Mouse (Mus musculus): Measurements from ENCODE around the gene Cdk5r1. TPM values are rescaled to one million over a fixed set of nuclear protein-coding genes. Genes with fewer than 3 reads are reported as not detected.

Cdk5r1 gene
- polyA plus RNA-seq, 1 experiment = 0.84 TPM

GRCm38 (mm10) chr11:80481409-80482050 lies 4.7 kb downstream of the Cdk5r1 start:
- peaks cover 19% of the 10 kb centered on the region for H3K36me3 ChIP-seq (replicated peaks; ENCODE audit: low read length)

DNA sequence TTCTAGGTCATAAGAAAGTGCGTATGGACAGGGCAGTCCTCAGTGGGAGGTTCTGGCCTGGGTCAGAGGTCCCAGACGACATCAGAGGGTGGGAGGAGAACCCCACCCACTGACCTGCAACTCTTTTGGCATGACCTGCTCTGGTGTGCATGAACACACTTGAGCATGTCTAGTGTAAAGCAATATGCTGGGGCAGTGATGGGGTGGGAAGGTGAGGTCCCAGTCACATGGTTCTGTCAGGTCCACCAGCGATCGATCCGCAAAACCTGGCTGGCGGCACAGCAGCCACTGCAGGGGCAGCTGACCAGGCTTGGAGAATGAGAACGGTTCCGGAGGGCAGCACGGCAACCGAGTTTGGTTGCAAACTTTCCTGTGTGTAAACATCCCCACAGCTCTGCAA lies 5.5 kb downstream of the Cdk5r1 start:
- Histone ChIP-seq H3K4me3 (replicated peaks) (no peak overlapping the region), H3K9me3 (no peaks in the 10 kb centered on the region), H3K36me3 (replicated peaks; ENCODE audit: low read length) (peaks cover 19% of the 10 kb centered on the region), H3K4me1 (peaks cover 35% of the 10 kb centered on the region), H3K27me3 (replicated peaks) (peaks cover 72% of the 10 kb centered on the region)
- TF ChIP-seq FLI1 (IDR thresholded peaks at IDR 0.05; ENCODE audit: low read length) = no peak
- no peak for TF ChIP-seq GATA1 (IDR thresholded peaks at IDR 0.05; ENCODE audit: borderline replicate concordance, low read length)

More at GRCm38 (mm10) chr11:80481409-80482050, 4.7 kb downstream of the Cdk5r1 start:
- Histone ChIP-seq H3K4me3 (replicated peaks) (no peak overlapping the region), H3K27me3 (replicated peaks) (peaks cover 69% of the 10 kb centered on the region), H3K4me1 (peaks cover 32% of the 10 kb centered on the region), H3K9me3 (no peaks in the 10 kb centered on the region)
- no peak for TF ChIP-seq FLI1 (IDR thresholded peaks at IDR 0.05; ENCODE audit: low read length)
- TF ChIP-seq GATA1 (IDR thresholded peaks at IDR 0.05; ENCODE audit: borderline replicate concordance, low read length) = no peak

GRCm38 (mm10) chr11:80482921-80483320 lies 6.1 kb downstream of the Cdk5r1 start:
- Histone ChIP-seq H3K36me3 (replicated peaks; ENCODE audit: low read length) (peaks cover 16% of the 10 kb centered on the region), H3K9me3 (no peaks in the 10 kb centered on the region), H3K4me1 (peaks cover 34% of the 10 kb centered on the region), H3K4me3 (replicated peaks) (peak overlapping the region; percentile 42), H3K27me3 (replicated peaks) (peaks cover 72% of the 10 kb centered on the region)
- TF ChIP-seq GATA1 (IDR thresholded peaks at IDR 0.05; ENCODE audit: borderline replicate concordance, low read length) (no peak), FLI1 (IDR thresholded peaks at IDR 0.05; ENCODE audit: low read length) (no peak)

DNA sequence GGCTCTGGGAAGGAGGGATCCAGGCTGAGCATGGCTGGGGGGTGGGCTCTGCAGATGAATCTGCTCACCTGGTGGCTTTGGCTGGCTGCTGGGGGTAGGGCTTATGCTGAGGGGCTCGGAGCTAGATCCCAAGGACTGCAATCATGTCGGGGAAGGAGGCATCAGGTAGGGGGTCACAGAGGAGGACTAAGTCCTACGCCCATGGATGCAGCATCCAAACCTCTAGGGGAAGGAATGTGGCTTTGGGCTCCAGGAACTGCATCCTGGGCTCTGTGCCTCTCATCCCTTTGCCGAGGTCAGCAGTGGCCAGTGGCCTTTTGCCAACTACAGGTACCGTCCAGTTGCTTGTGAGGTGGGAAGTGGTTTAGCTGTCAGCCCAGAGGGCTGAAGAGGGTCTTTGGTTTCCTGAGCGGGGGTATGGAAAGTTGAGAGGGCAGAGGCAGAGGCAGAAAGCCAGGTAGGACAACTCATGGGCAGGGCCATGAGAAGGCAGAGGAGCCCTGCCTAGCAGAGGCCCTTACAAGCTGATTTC lies 6.8 kb downstream of the Cdk5r1 start:
- no peak for TF ChIP-seq GATA1 (IDR thresholded peaks at IDR 0.05; ENCODE audit: borderline replicate concordance, low read length)
- no peak for TF ChIP-seq FLI1 (IDR thresholded peaks at IDR 0.05; ENCODE audit: low read length)
- H3K36me3 ChIP-seq (replicated peaks; ENCODE audit: low read length) = peaks cover 10% of the 10 kb centered on the region
- peaks cover 73% of the 10 kb centered on the region for H3K27me3 ChIP-seq (replicated peaks)
- peaks cover 33% of the 10 kb centered on the region for H3K4me1 ChIP-seq
- no peaks in the 10 kb centered on the region for H3K9me3 ChIP-seq
- H3K4me3 ChIP-seq (replicated peaks) = no peak overlapping the region

GRCm38 (mm10) chr11:80484191-80484791 lies 7.5 kb downstream of the Cdk5r1 start:
- H3K27me3 ChIP-seq (replicated peaks) = peaks cover 71% of the 10 kb centered on the region
- TF ChIP-seq FLI1 (IDR thresholded peaks at IDR 0.05; ENCODE audit: low read length) (no peak), GATA1 (IDR thresholded peaks at IDR 0.05; ENCODE audit: borderline replicate concordance, low read length) (no peak)
- peaks cover 31% of the 10 kb centered on the region for H3K4me1 ChIP-seq
- H3K36me3 ChIP-seq (replicated peaks; ENCODE audit: low read length) = peaks cover 5% of the 10 kb centered on the region
- no peaks in the 10 kb centered on the region for H3K9me3 ChIP-seq
- H3K4me3 ChIP-seq (replicated peaks) = no peak overlapping the region

GRCm38 (mm10) chr11:80485120-80485551 lies 8.3 kb downstream of the Cdk5r1 start:
- peaks cover 37% of the 10 kb centered on the region for H3K4me1 ChIP-seq
- TF ChIP-seq FLI1 (IDR thresholded peaks at IDR 0.05; ENCODE audit: low read length) (no peak), GATA1 (IDR thresholded peaks at IDR 0.05; ENCODE audit: borderline replicate concordance, low read length) (no peak)
- peaks cover 77% of the 10 kb centered on the region for H3K27me3 ChIP-seq (replicated peaks)
- no peak overlapping the region for H3K4me3 ChIP-seq (replicated peaks)
- H3K9me3 ChIP-seq = no peaks in the 10 kb centered on the region
- H3K36me3 ChIP-seq (replicated peaks; ENCODE audit: low read length) = peaks cover under 1% of the 10 kb centered on the region

GRCm38 (mm10) chr11:80485622-80486206 lies 8.9 kb downstream of the Cdk5r1 start:
- no peak overlapping the region for H3K4me3 ChIP-seq (replicated peaks)
- no peak for TF ChIP-seq FLI1 (IDR thresholded peaks at IDR 0.05; ENCODE audit: low read length)
- TF ChIP-seq GATA1 (IDR thresholded peaks at IDR 0.05; ENCODE audit: borderline replicate concordance, low read length) = no peak
- H3K27me3 ChIP-seq (replicated peaks) = peaks cover 81% of the 10 kb centered on the region
- peaks cover 38% of the 10 kb centered on the region for H3K4me1 ChIP-seq
- H3K9me3 ChIP-seq = no peaks in the 10 kb centered on the region
- no peaks in the 10 kb centered on the region for H3K36me3 ChIP-seq (replicated peaks; ENCODE audit: low read length)

GRCm38 (mm10) chr11:80487904-80488587 lies 11.2 kb downstream of the Cdk5r1 start:
- Histone ChIP-seq H3K4me3 (replicated peaks) (no peak overlapping the region), H3K36me3 (replicated peaks; ENCODE audit: low read length) (no peaks in the 10 kb centered on the region), H3K27me3 (replicated peaks) (peaks cover 81% of the 10 kb centered on the region), H3K4me1 (peaks cover 38% of the 10 kb centered on the region), H3K9me3 (no peaks in the 10 kb centered on the region)
- TF ChIP-seq FLI1 (IDR thresholded peaks at IDR 0.05; ENCODE audit: low read length) (no peak), GATA1 (IDR thresholded peaks at IDR 0.05; ENCODE audit: borderline replicate concordance, low read length) (no peak)

- peaks cover 69% of the 10 kb centered on the region for H3K27me3 ChIP-seq (replicated peaks)
- TF ChIP-seq GATA1 (IDR thresholded peaks at IDR 0.05; ENCODE audit: borderline replicate concordance, low read length) (no peak), FLI1 (IDR thresholded peaks at IDR 0.05; ENCODE audit: low read length) (no peak)
- H3K9me3 ChIP-seq = no peaks in the 10 kb centered on the region
- H3K36me3 ChIP-seq (replicated peaks; ENCODE audit: low read length) = no peaks in the 10 kb centered on the region
- peaks cover 39% of the 10 kb centered on the region for H3K4me1 ChIP-seq
- H3K4me3 ChIP-seq (replicated peaks) = peak overlapping the region; percentile 71
Measured at GRCm38 (mm10) chr11:80489172-80489881, 12.5 kb downstream of the Cdk5r1 start.

Data from megakaryocyte, embryonic 14.5 days (primary cell).